Mouse (Mus musculus) layer of hippocampus, postnatal 36 days (tissue): ENCODE results near the gene Eno4. TPM values are rescaled to one million over a fixed set of nuclear protein-coding genes. Genes with fewer than 3 reads are reported as not detected.

ENCODE experiments used
- DNase-seq, 2 experiments: peaks; one replicate each; pipeline ENCODE4 v3.0.0; 2022
- microRNA-seq, 2 experiments: library from miRNA; unstranded; fragments of <30 nt; microRNA quantifications; one replicate each; pipeline ENCODE4 v1.2.0; 2021
- total RNA-seq, 2 experiments: library from RNA; stranded (reverse); gene quantifications; 2 replicates each; pipeline ENCODE4 v1.2.3; 2021

The Eno4 gene
- total RNA-seq, 2 experiments from 2014 or later, result 1.6 to 1.7 TPM

DNA sequence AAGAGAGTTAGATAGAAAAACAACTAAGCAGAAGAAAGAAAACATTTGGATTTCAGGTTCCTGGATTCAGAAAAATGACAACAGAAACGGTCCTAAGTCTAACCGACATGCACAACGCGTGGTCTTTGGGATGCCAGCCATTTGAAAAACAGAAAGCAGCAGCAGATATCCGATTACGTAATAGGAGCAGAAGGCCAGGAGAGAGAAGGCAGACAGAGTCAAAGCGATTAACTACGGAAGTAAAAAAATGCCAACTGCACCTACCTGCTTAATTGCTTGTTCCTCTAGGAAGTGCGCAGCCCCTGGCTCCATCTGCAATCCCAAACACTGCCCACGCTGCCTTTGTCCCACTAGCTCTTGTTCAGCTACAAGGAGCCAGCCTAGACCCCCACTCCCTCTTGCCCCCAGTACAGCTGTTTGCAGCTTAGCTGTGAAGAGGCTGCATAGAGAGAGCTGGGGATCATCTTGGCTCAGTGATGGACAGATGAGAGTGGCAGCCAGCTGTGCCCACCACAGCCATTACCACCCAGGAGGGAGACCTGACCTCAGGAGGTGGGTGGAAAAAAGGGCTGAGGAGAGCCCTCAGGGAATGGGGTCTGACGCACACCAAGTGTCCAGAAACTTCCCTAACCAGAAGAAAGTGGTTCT lies 32.1 kb downstream of the Eno4 start:
- no peak for DNase-seq

DNA sequence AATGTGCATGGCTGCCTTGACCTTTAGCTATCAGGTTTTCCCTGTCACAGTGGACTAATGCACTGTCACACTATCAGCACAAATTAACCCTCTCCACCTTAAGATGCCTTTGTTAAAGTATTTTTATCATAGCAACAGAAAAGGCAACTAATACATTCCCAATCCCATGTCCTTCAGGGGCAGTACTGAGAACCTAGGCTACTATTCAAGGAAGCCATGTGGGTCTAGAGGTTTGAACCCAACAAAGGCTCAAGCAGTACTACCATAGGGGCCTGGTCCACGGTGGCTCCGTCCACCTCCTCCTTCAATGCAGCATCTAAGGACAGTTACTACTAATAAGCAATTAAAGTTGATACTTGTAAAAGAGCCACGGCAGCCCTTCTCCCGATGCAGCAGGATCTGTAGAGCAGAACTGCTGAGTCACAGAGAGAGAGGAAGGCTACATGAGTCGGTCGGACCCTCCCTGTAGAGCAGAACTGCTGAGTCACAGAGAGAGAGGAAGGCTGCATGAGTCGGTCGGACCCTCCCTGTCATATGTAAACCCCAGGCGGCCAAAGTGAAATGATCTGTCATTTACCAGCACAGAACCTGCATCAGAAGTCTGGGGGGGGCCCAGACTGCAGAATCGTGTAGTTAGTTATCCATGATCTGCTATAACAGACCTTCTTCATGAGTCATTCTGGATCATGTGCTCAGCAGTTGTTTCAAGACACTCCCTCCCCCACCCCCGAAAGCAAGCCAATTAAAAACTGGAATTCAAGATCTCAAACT lies 35.4 kb downstream of the Eno4 start:
- DNase-seq, result peak; percentile 35 to 46

DNA sequence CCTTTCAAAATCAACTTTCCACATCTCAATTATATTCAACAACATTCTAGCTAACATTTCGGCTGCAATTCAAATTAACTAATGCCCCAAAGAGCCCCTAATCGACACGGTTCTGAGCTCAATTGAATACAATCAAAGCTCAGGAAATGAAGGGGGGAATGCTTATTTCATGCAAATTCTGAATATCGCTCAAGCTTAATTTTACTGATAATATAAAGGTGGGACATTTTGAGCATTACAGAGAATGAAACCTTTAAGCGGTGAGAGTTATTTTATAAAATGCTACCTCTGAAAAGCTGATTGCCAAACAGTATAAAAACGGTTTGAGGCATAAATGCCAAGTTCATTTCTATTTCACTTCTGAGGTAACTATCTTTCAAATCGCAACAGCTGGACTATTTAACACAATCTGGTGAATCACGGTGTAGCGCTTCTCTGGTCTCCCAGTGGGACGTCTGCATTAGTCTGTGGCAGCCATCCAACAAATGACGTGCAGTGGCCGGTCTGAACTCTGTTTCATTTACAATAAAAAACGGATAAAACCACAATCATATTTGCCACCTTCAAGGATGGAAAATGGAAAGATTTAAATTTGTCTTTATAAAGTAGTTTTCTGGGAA lies 36.3 kb downstream of the Eno4 start:
- no peak for DNase-seq

DNA sequence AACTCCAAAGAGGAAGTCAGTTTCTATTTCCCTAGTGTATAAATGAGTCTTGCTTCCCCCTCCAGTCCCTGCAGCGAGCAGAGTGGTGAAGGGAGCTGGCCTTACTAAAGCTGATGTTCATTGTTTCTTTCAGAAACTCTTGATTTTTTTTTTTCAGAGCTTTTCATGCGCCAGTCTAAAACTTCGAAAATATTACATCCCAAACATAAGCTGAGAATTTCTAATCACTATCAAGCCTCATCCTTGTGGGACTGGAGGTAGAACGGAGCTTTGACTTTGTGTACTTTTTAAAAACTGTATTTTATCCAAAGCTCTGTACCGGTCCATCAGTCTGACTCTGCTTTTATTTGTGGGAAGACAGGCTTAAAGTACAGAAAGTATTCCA lies 36.8 kb downstream of the Eno4 start:
- DNase-seq, result no peak

DNA sequence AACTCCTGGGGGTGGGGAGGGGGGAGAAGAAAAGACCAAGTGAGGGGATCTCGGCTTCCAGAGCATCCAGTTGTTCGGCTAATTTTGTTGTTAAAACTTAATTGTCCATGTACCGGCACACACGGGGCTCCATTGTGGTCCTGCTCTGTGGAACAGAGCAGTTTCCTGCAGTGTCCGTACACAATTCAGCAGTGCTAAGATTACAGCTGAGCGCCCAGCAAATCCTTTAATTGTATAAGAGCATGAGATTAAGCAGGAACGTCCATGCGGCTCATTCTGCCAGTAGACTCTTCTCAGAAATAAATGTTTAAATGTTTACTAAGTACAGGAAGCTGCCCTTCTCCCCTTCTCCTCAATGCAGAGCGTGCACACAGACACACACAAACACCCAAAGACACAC lies 38.3 kb downstream of the Eno4 start:
- no peak for DNase-seq

DNA sequence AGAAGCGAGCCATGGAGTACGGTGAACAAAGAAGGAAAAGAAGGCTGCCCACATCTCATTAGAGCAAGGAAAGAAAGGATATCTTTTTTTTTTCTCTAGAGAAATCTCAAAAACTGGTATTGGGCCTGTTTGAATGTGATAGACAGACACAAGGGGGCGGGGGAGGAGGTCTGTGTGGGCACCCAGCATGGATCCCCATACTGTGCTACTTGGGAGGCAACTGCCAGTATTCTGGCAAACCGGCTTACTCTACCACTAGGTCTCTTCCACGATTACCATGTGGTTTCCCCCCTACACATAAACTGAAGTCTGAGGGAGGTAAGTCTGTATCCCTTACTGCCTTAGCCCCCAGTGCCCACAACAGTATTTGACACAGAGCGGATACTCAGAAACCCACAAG lies 59.6 kb downstream of the Eno4 start:
- peak; percentile 11 to 26 for DNase-seq

DNA sequence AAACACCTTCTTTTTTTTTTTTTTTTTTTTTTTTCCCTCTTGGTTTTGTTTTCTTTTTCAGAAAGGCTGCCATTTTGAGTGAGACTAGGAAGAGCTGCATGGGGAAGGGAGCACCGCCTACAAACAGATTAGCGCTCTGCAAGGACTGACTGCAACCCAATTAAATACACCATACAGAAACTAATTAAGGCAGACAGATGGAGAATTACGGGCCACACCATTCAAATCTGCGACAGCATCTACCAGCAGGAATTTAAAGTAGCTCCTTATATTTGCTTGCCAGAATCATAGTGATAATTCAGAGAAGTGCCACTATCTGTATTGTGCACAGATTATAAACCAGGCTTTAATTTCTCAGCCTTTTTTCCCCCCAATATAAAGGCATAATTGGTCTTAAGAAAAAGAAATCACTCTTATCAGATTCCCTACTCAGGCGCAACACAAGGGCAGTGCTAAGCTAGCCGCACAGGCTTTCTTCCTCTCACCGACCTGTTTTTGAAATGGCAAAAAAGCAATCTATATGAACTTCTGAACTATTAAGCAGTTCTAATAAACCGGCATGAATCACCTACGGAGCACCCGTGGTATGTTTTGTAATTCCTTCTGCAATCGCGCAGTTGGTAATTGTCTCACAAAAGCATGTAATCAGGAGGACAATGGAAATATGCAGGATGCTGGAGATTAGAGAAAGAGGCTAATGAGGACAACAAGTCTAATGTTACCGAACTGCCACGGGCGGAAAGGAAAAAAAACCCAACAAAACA lies 63.5 kb downstream of the Eno4 start:
- peak; percentile 20 to 35 for DNase-seq

DNA sequence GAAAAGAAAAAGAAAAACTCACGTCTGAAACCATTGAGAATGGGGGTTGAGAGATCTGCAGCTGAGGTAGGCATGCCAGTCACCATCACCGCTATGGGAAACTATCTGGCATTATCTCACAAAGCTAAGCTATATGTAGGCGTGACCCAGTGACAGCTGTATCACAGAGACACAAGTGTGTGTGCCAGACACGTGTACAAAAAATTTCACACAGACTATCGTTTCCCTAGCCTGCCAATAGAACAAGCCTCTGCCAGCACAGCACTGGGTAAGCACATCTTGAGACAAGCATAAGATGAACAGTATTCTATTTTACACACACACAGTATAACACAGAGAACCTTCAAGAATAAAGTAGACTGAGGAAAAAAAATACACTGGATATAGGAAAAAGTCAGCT lies 67.6 kb downstream of the Eno4 start:
- no peak for DNase-seq

Small RNAs within 50 kb of the gene (microRNA-seq; reads per million reads assigned to microRNA genes)
- gene Mir3086, result 31.1 to 40.8 reads per million in 2 experiments

Other genes starting within 250 kb of the Eno4 start
- not detected for gene Pnliprp1, start 214.5 kb upstream of the Eno4 start, total RNA-seq
- under 1 TPM; 0.22 to 0.33 TPM for gene Pnliprp2, start 183.7 kb upstream of the Eno4 start, total RNA-seq
- under 1 TPM; 0.37 to 0.53 TPM for gene 1700019N19Rik, start 149.0 kb upstream of the Eno4 start, total RNA-seq
- 100 to 1,000 TPM; 231 to 244 TPM for gene Hspa12a, start 229 bp downstream of the Eno4 start, total RNA-seq
- gene Shtn1, start 132.7 kb downstream of the Eno4 start, total RNA-seq, result 10 to 100 TPM; 18.8 to 20.3 TPM
- gene Vax1, start 226.6 kb downstream of the Eno4 start, total RNA-seq, result 1 to 10 TPM; 1.1 to 2.1 TPM